In genomic region chr8:70300881-70301280, GRCm38 (mm10) we compare ENCODE assay signal across 15 mouse cellular contexts. TPM values are rescaled to one million over a fixed set of nuclear protein-coding genes. Genes with fewer than 3 reads are reported as not detected.
A peak's percentile ranks its signal among the peaks of the same experiment; 100 is the strongest.
DNase-seq lines count a peak whose midpoint lies in the region; ATAC-seq and TF ChIP-seq lines count a peak whose summit lies in the region.
"Had no signal": no experiment of that assay in that cellular context is flagged by ENCODE, and none has a peak within 500 bp of the region (broad histone marks: within the 10 kb centered on the region; RNA-seq: fewer than 3 reads in every experiment).

No protein-coding gene starts in this region.

- no peaks in the 10 kb centered on the region for H3K27me3 ChIP-seq in heart, embryonic 13.5 days (replicated peaks)
- no peaks in the 10 kb centered on the region for H3K27me3 ChIP-seq in stomach, embryonic 15.5 days (replicated peaks)
- H3K27me3 ChIP-seq in stomach, postnatal 0 days (ENCODE audit: control insufficient read depth, insufficient read depth, low read length) = no peaks in the 10 kb centered on the region
- H3K27me3 ChIP-seq in liver, embryonic 12.5 days (replicated peaks) = no peaks in the 10 kb centered on the region

- H3K4me1 ChIP-seq in heart, embryonic 13.5 days = peaks cover 26% of the 10 kb centered on the region
- H3K4me1 ChIP-seq in stomach, embryonic 15.5 days = peaks cover 16% of the 10 kb centered on the region
- peaks cover 6% of the 10 kb centered on the region; the same call in 1 of the 2 replicates for H3K4me1 ChIP-seq in stomach, postnatal 0 days (replicated peaks; ENCODE audit: control insufficient read depth, insufficient read depth)
- peaks cover 38% of the 10 kb centered on the region for H3K4me1 ChIP-seq in liver, embryonic 12.5 days

- peaks cover 62% of the 10 kb centered on the region for H3K36me3 ChIP-seq in heart, embryonic 13.5 days
- H3K36me3 ChIP-seq in stomach, embryonic 15.5 days = peaks cover 41% of the 10 kb centered on the region
- H3K36me3 ChIP-seq in stomach, postnatal 0 days (ENCODE audit: control insufficient read depth, insufficient read depth, low read length) = peaks cover 18% of the 10 kb centered on the region
- H3K36me3 ChIP-seq in liver, embryonic 12.5 days = peaks cover 65% of the 10 kb centered on the region

- H3K4me2 ChIP-seq in heart, embryonic 13.5 days = peak overlapping the region; percentile 82; the same call in 1 of the 2 replicates
- H3K4me2 ChIP-seq in stomach, embryonic 15.5 days = 0 out of 2 replicates have a peak overlapping the region, but pooled peaks have one; percentile 86
- no peak overlapping the region for H3K4me2 ChIP-seq in stomach, postnatal 0 days (replicated peaks; ENCODE audit: low read depth)
- peak overlapping the region; percentile 87 for H3K4me2 ChIP-seq in liver, embryonic 12.5 days

- no peak for ATAC-seq in heart, embryonic 13.5 days (ENCODE audit: extremely low read depth, insufficient number of reproducible peaks, low FRiP score, low TSS enrichment)
- no peak for ATAC-seq in stomach, embryonic 15.5 days (ENCODE audit: insufficient read depth, low FRiP score, low read depth)
- no peak for ATAC-seq in stomach, postnatal 0 days (ENCODE audit: low FRiP score, low TSS enrichment)
- no peak for ATAC-seq in liver, embryonic 12.5 days

- intact Hi-C loops in heart, postnatal 36 days (cut with DNase I) = no loop called here
- intact Hi-C loops in left cerebral cortex, postnatal 14 days (cut with DNase I) = no loop called here

- no peaks in the 10 kb centered on the region for H3K9me3 ChIP-seq in heart, embryonic 13.5 days
- no peaks in the 10 kb centered on the region for H3K9me3 ChIP-seq in stomach, embryonic 15.5 days
- no peaks in the 10 kb centered on the region for H3K9me3 ChIP-seq in stomach, postnatal 0 days (ENCODE audit: control insufficient read depth, low read length)
- H3K9me3 ChIP-seq in liver, embryonic 12.5 days (replicated peaks) = no peaks in the 10 kb centered on the region
- H3K9me3 ChIP-seq: hindbrain, embryonic 10.5 days had no signal

- no peak for TF ChIP-seq CTCF in stomach, postnatal 0 days (IDR thresholded peaks at IDR 0.05; ENCODE audit: low read depth)

- no peak for TF ChIP-seq EP300 in stomach, postnatal 0 days (optimal IDR thresholded peaks at IDR 0.05)

- no peak overlapping the region for H3K9ac ChIP-seq in heart, embryonic 13.5 days
- H3K9ac ChIP-seq in stomach, embryonic 15.5 days = no peak overlapping the region
- H3K9ac ChIP-seq in stomach, postnatal 0 days (ENCODE audit: low read length) = no peak overlapping the region
- H3K9ac ChIP-seq in liver, embryonic 12.5 days = no peak overlapping the region; the same call in 1 of the 2 replicates

- 82% methylated on average over 3 of the region's 3 CpGs for WGBS in heart, embryonic 13.5 days
- 74% methylated on average over 2 of the region's 3 CpGs for WGBS in stomach, embryonic 15.5 days
- WGBS in stomach, postnatal 0 days = 86% methylated on average over 3 of the region's 3 CpGs
- 49% methylated on average over 3 of the region's 3 CpGs for WGBS in liver, embryonic 12.5 days (ENCODE audit: insufficient replicate concordance)

- H3K27ac ChIP-seq in heart, embryonic 13.5 days (replicated peaks) = no peak overlapping the region
- H3K27ac ChIP-seq in stomach, embryonic 15.5 days = no peak overlapping the region
- no peak overlapping the region for H3K27ac ChIP-seq in stomach, postnatal 0 days (replicated peaks)
- no peak overlapping the region for H3K27ac ChIP-seq in liver, embryonic 12.5 days
- H3K27ac ChIP-seq: heart, adult 2 months; hindbrain, embryonic 10.5 days had no signal

- no peak for DNase-seq in heart, postnatal 36 days
- DNase-seq in stomach, postnatal 0 days (ENCODE audit: low spot score) = no peak
- no peak for DNase-seq in left cerebral cortex, postnatal 14 days (ENCODE audit: low spot score in 2 of 2)
- DNase-seq in cerebellum, postnatal 36 days = no peak
- no peak for DNase-seq in adrenal gland, postnatal 25 days
- DNase-seq: heart, adult 2 months; kidney, adult 8-10 months; lung, postnatal 10 days; midbrain, embryonic 14.5 days; thymus, postnatal 4 days had no signal

- 0 out of 2 replicates have a peak overlapping the region, but pooled peaks have one; percentile 90 for H3K4me3 ChIP-seq in heart, embryonic 13.5 days
- no peak overlapping the region for H3K4me3 ChIP-seq in stomach, embryonic 15.5 days (replicated peaks)
- no peak overlapping the region for H3K4me3 ChIP-seq in stomach, postnatal 0 days (ENCODE audit: low read depth, low read length)
- peak overlapping the region; percentile 79 for H3K4me3 ChIP-seq in liver, embryonic 12.5 days

RNA-seq across cellular contexts. Expression of gene Ddx49, which starts 1.4 kb away (rescaled TPM):
- 32.6 and 34.1 TPM in 2 replicates for polyA plus RNA-seq in heart, embryonic 13.5 days (2015; fragmentation: Nextera tagmentation; extraction: Ambion mirVana)
- 10 to 100 TPM; 25.8 to 34.5 TPM for total RNA-seq in heart, postnatal 36 days (2021)
- 46.3 and 49.8 TPM in 2 replicates for polyA plus RNA-seq in stomach, embryonic 15.5 days (2015; fragmentation: Nextera tagmentation; extraction: Ambion mirVana)
- 35.0 and 36.0 TPM in 2 replicates for polyA plus RNA-seq in stomach, postnatal 0 days (2015; fragmentation: Nextera tagmentation; extraction: Ambion mirVana)
- 37.0 and 40.0 TPM in 2 replicates for polyA plus RNA-seq in liver, embryonic 12.5 days (2016; fragmentation: Nextera tagmentation; extraction: Ambion mirVana)
- 10 to 100 TPM; 43.5 to 44.6 TPM for total RNA-seq in left cerebral cortex, postnatal 14 days (2021)
- 50.1 and 64.7 TPM in 2 replicates for total RNA-seq in adrenal gland, postnatal 25 days (2021)

RNA-seq across cellular contexts. Expression of gene Cope, which starts 1.4 kb away (rescaled TPM):
- polyA plus RNA-seq in heart, embryonic 13.5 days (2015; fragmentation: Nextera tagmentation; extraction: Ambion mirVana) = 294 and 344 TPM in 2 replicates
- total RNA-seq in heart, postnatal 36 days (2021) = 100 to 1,000 TPM; 157 TPM
- polyA plus RNA-seq in stomach, embryonic 15.5 days (2015; fragmentation: Nextera tagmentation; extraction: Ambion mirVana) = 379 and 398 TPM in 2 replicates
- polyA plus RNA-seq in stomach, postnatal 0 days (2015; fragmentation: Nextera tagmentation; extraction: Ambion mirVana) = 347 and 366 TPM in 2 replicates
- polyA plus RNA-seq in liver, embryonic 12.5 days (2016; fragmentation: Nextera tagmentation; extraction: Ambion mirVana) = 205 and 212 TPM in 2 replicates
- 100 to 1,000 TPM; 122 to 132 TPM for total RNA-seq in left cerebral cortex, postnatal 14 days (2021)
- total RNA-seq in adrenal gland, postnatal 25 days (2021) = 184 and 238 TPM in 2 replicates

RNA-seq across cellular contexts. Expression of gene Cers1, which starts 14.7 kb away (rescaled TPM):
- 1.9 and 2.6 TPM in 2 replicates for polyA plus RNA-seq in heart, embryonic 13.5 days (2015; fragmentation: Nextera tagmentation; extraction: Ambion mirVana)
- total RNA-seq in heart, postnatal 36 days (2021) = under 1 TPM; 0.33 to 0.64 TPM
- polyA plus RNA-seq in stomach, embryonic 15.5 days (2015; fragmentation: Nextera tagmentation; extraction: Ambion mirVana) = 4.2 and 4.4 TPM in 2 replicates
- 2.0 and 2.6 TPM in 2 replicates for polyA plus RNA-seq in stomach, postnatal 0 days (2015; fragmentation: Nextera tagmentation; extraction: Ambion mirVana)
- polyA plus RNA-seq in liver, embryonic 12.5 days (2016; fragmentation: Nextera tagmentation; extraction: Ambion mirVana) = 0.45 and 0.63 TPM in 2 replicates
- 100 to 1,000 TPM; 118 to 126 TPM for total RNA-seq in left cerebral cortex, postnatal 14 days (2021)
- total RNA-seq in adrenal gland, postnatal 25 days (2021) = 2.9 and 3.4 TPM in 2 replicates
- total RNA-seq: neutrophil, adult 5-6 weeks had no signal

RNA-seq across cellular contexts. Expression of gene Homer3, which starts 18.3 kb away (rescaled TPM):
- 34.1 and 37.2 TPM in 2 replicates for polyA plus RNA-seq in heart, embryonic 13.5 days (2015; fragmentation: Nextera tagmentation; extraction: Ambion mirVana)
- 10 to 100 TPM in 1 of 2 experiments, 1 to 10 TPM in 1; 8.5 to 10.5 TPM for total RNA-seq in heart, postnatal 36 days (2021)
- 32.7 and 38.9 TPM in 2 replicates for polyA plus RNA-seq in stomach, embryonic 15.5 days (2015; fragmentation: Nextera tagmentation; extraction: Ambion mirVana)
- 13.8 and 17.5 TPM in 2 replicates for polyA plus RNA-seq in stomach, postnatal 0 days (2015; fragmentation: Nextera tagmentation; extraction: Ambion mirVana)
- polyA plus RNA-seq in liver, embryonic 12.5 days (2016; fragmentation: Nextera tagmentation; extraction: Ambion mirVana) = 19.6 and 21.4 TPM in 2 replicates
- total RNA-seq in left cerebral cortex, postnatal 14 days (2021) = 10 to 100 TPM; 10.5 to 12.9 TPM
- total RNA-seq in adrenal gland, postnatal 25 days (2021) = 20.2 and 23.0 TPM in 2 replicates

RNA-seq across cellular contexts. Expression of gene Gdf1, which starts 28.7 kb away (rescaled TPM):
- polyA plus RNA-seq in heart, embryonic 13.5 days (2015; fragmentation: Nextera tagmentation; extraction: Ambion mirVana) = 0.74 and 0.99 TPM in 2 replicates
- total RNA-seq in heart, postnatal 36 days (2021) = not detected
- polyA plus RNA-seq in stomach, embryonic 15.5 days (2015; fragmentation: Nextera tagmentation; extraction: Ambion mirVana) = 1.7 and 2.2 TPM in 2 replicates
- polyA plus RNA-seq in stomach, postnatal 0 days (2015; fragmentation: Nextera tagmentation; extraction: Ambion mirVana) = 0.53 TPM in 2 replicates
- 1.0 and 1.5 TPM in 2 replicates for polyA plus RNA-seq in liver, embryonic 12.5 days (2016; fragmentation: Nextera tagmentation; extraction: Ambion mirVana)
- total RNA-seq in left cerebral cortex, postnatal 14 days (2021) = 10 to 100 TPM; 15.4 to 20.8 TPM
- 2.0 TPM in 1 of 2 replicates, not detected in the other for total RNA-seq in adrenal gland, postnatal 25 days (2021)
- total RNA-seq: heart, adult 2 months; neutrophil, adult 5-6 weeks had no signal
- polyA plus RNA-seq: midbrain, embryonic 14.5 days had no signal

Comparison
In these comparisons a context has a peak if more than half of its experiments do, and no peak if none do; other contexts are left out.
1. H3K4me3 ChIP-seq: peak in heart, embryonic 13.5 days (single experiment) and liver, embryonic 12.5 days (single experiment); none in stomach, embryonic 15.5 days (single experiment) and stomach, postnatal 0 days (single experiment).